18 mouse cellular contexts compared by ENCODE assay signal in genomic region chr15:10442275-10442674, GRCm38 (mm10). TPM values are rescaled to one million over a fixed set of nuclear protein-coding genes. Genes with fewer than 3 reads are reported as not detected.
DNase-seq lines count a peak whose midpoint lies in the region; TF ChIP-seq lines count a peak whose summit lies in the region.
"Had no signal": no experiment of that assay in that cellular context is flagged by ENCODE, and none has a peak within 500 bp of the region (broad histone marks: within the 10 kb centered on the region; RNA-seq: fewer than 3 reads in every experiment).

No protein-coding gene starts in this region.

- H3K4me3 ChIP-seq in left cerebral cortex, adult 2 months, result no peak overlapping the region
- H3K4me3 ChIP-seq: embryonic facial prominence, embryonic 10.5 days; forebrain, embryonic 13.5 days; heart, embryonic 15.5 days; hindbrain, embryonic 10.5 days; intestine, embryonic 15.5 days had no signal

- no peak for DNase-seq in left cerebral cortex, adult 2 months (ENCODE audit: extremely low spot score in 1 of 2, low spot score in 2 of 2)
- no peak for DNase-seq in left cerebral cortex, postnatal 36 days (ENCODE audit: low spot score in 2 of 2)
- DNase-seq in NIH3T3 (ENCODE audit: low read depth), result peak; percentile 27
- DNase-seq in skeletal muscle tissue, adult 2 months (ENCODE audit: low read depth, low spot score), result peak; percentile 18
- DNase-seq in adrenal gland, adult 18-20 months (ENCODE audit: low spot score in 2 of 2), result no peak
- DNase-seq in cerebellum, adult 9-10 months, result no peak
- DNase-seq: adrenal gland, postnatal 25 days; cerebellum, adult 8-10 months; cerebellum, postnatal 36 days; gastrocnemius, postnatal 10 days; heart, postnatal 14 days; kidney, adult 2 months had no signal

- intact Hi-C loops in left cerebral cortex, adult 2 months (cut with DNase I), result loop anchor here (10.0 kb wide), 1 partner anchor 987 kb away; no protein-coding TSS in a partner anchor
- intact Hi-C loops in left cerebral cortex, postnatal 36 days (cut with DNase I), result loop anchor here (10.0 kb wide), 1 partner anchor 987 kb away; no protein-coding TSS in a partner anchor

- no peak for TF ChIP-seq CTCF in left cerebral cortex, adult 2 months (IDR thresholded peaks at IDR 0.05)

- H3K27ac ChIP-seq in left cerebral cortex, adult 2 months, result peak overlapping the region; percentile 9; the same call in 1 of the 2 replicates
- H3K27ac ChIP-seq: embryonic facial prominence, embryonic 10.5 days; forebrain, embryonic 13.5 days; heart, embryonic 15.5 days; hindbrain, embryonic 10.5 days; hindbrain, embryonic 14.5 days; intestine, embryonic 15.5 days had no signal

RNA-seq across cellular contexts. Expression of gene Dnajc21, which starts 28.0 kb away (rescaled TPM):
- total RNA-seq in left cerebral cortex, adult 2 months (2021), result 10 to 100 TPM; 31.3 to 36.5 TPM
- 10 to 100 TPM; 24.1 to 27.1 TPM for total RNA-seq in left cerebral cortex, postnatal 36 days (2021)
- total RNA-seq in adrenal gland, adult 18-20 months (2021), result 10 to 100 TPM; 43.6 to 44.8 TPM

RNA-seq across cellular contexts. Expression of gene Brix1, which starts 43.5 kb away (rescaled TPM):
- total RNA-seq in left cerebral cortex, adult 2 months (2021), result 10 to 100 TPM; 18.2 to 22.3 TPM
- 10 to 100 TPM; 19.2 to 22.1 TPM for total RNA-seq in left cerebral cortex, postnatal 36 days (2021)
- total RNA-seq in adrenal gland, adult 18-20 months (2021), result 10 to 100 TPM; 49.7 to 51.4 TPM

RNA-seq across cellular contexts. Expression of gene Rad1, which starts 43.5 kb away (rescaled TPM):
- total RNA-seq in left cerebral cortex, adult 2 months (2021), result 10 to 100 TPM; 14.4 to 15.6 TPM
- 10 to 100 TPM; 13.6 to 18.7 TPM for total RNA-seq in left cerebral cortex, postnatal 36 days (2021)
- total RNA-seq in adrenal gland, adult 18-20 months (2021), result 10 to 100 TPM; 12.0 to 15.3 TPM

Comparison
In these comparisons a context has a peak if more than half of its experiments do, and no peak if none do; other contexts are left out.
1. DNase-seq: peak in NIH3T3 (single experiment) and skeletal muscle tissue, adult 2 months (single experiment); none in left cerebral cortex, adult 2 months (0 of 2), left cerebral cortex, postnatal 36 days (0 of 2), adrenal gland, adult 18-20 months (0 of 2) and cerebellum, adult 9-10 months (single experiment).